ENCODE assay signal across 27 mouse cellular contexts in genomic region chr5:83826561-83826960, GRCm38 (mm10).
DNase-seq lines count a peak whose midpoint lies in the region; ATAC-seq and TF ChIP-seq lines count a peak whose summit lies in the region.
"Had no signal": no experiment of that assay in that cellular context is flagged by ENCODE, and none has a peak within 500 bp of the region (broad histone marks: within the 10 kb centered on the region; RNA-seq: fewer than 3 reads in every experiment).

No protein-coding gene starts in this region.

- H3K36me3 ChIP-seq in forebrain, postnatal 0 days (ENCODE audit: insufficient read depth): no peaks in the 10 kb centered on the region
- no peaks in the 10 kb centered on the region for H3K36me3 ChIP-seq in forebrain, embryonic 11.5 days (ENCODE audit: control insufficient read depth, insufficient read depth, low read length)
- H3K36me3 ChIP-seq: heart, embryonic 12.5 days; hindbrain, embryonic 13.5 days; limb, embryonic 12.5 days; liver, embryonic 15.5 days had no signal

- no peak overlapping the region for H3K4me2 ChIP-seq in forebrain, postnatal 0 days (ENCODE audit: low read depth)
- H3K4me2 ChIP-seq in forebrain, embryonic 11.5 days (ENCODE audit: low read depth, low read length, severe bottlenecking): no peak overlapping the region
- H3K4me2 ChIP-seq: heart, embryonic 12.5 days; hindbrain, embryonic 13.5 days; limb, embryonic 12.5 days; liver, embryonic 15.5 days; lung, embryonic 14.5 days had no signal

- H3K27ac ChIP-seq in forebrain, postnatal 0 days (ENCODE audit: low read depth, low read length): no peak overlapping the region
- H3K27ac ChIP-seq in forebrain, embryonic 11.5 days (ENCODE audit: low read depth, low read length): no peak overlapping the region
- H3K27ac ChIP-seq in layer of hippocampus, adult 2 months: peak overlapping the region; percentile 39; the same call in 1 of the 2 replicates
- H3K27ac ChIP-seq: heart, adult 2 months; hindbrain, embryonic 13.5 days; kidney, postnatal 0 days; limb, embryonic 12.5 days; liver, embryonic 15.5 days had no signal

- no peaks in the 10 kb centered on the region for H3K27me3 ChIP-seq in forebrain, postnatal 0 days (ENCODE audit: insufficient read depth, low read length)
- H3K27me3 ChIP-seq in forebrain, embryonic 11.5 days (ENCODE audit: control insufficient read depth, insufficient read depth, low read length): no peaks in the 10 kb centered on the region
- H3K27me3 ChIP-seq: heart, embryonic 12.5 days; hindbrain, embryonic 13.5 days; limb, embryonic 12.5 days; liver, embryonic 15.5 days had no signal

- ATAC-seq in forebrain, postnatal 0 days: peak; percentile 71
- no peak for ATAC-seq in forebrain, embryonic 11.5 days (replicated peaks; ENCODE audit: low FRiP score)
- ATAC-seq: CD4-positive, CD25-positive, alpha-beta regulatory T cell, adult 4 months; intestine, embryonic 16.5 days had no signal

- no peaks in the 10 kb centered on the region for H3K4me1 ChIP-seq in forebrain, postnatal 0 days (ENCODE audit: insufficient read depth)
- H3K4me1 ChIP-seq in forebrain, embryonic 11.5 days (replicated peaks; ENCODE audit: control insufficient read depth, insufficient read depth, low read length): no peaks in the 10 kb centered on the region
- H3K4me1 ChIP-seq: heart, embryonic 12.5 days; hindbrain, embryonic 13.5 days; liver, embryonic 15.5 days had no signal

- WGBS in forebrain, postnatal 0 days: 46% methylated on average over 2 of the region's 2 CpGs
- WGBS in forebrain, embryonic 11.5 days: 86% methylated on average over 2 of the region's 2 CpGs

- H3K9ac ChIP-seq in forebrain, postnatal 0 days: no peak overlapping the region
- H3K9ac ChIP-seq in forebrain, embryonic 11.5 days (ENCODE audit: low read length): no peak overlapping the region
- H3K9ac ChIP-seq: heart, embryonic 12.5 days; hindbrain, embryonic 13.5 days; limb, embryonic 12.5 days; liver, embryonic 15.5 days; lung, embryonic 14.5 days had no signal

- no peaks in the 10 kb centered on the region for H3K9me3 ChIP-seq in forebrain, postnatal 0 days (ENCODE audit: low read length)
- no peaks in the 10 kb centered on the region for H3K9me3 ChIP-seq in forebrain, embryonic 11.5 days (ENCODE audit: control insufficient read depth, low read length)
- H3K9me3 ChIP-seq: heart, embryonic 12.5 days; hindbrain, embryonic 13.5 days; limb, embryonic 12.5 days; liver, embryonic 15.5 days had no signal

- TF ChIP-seq CTCF in forebrain, postnatal 0 days (IDR thresholded peaks at IDR 0.05; ENCODE audit: low read depth): no peak
- no peak for TF ChIP-seq CTCF in layer of hippocampus, adult 2 months (conservative IDR thresholded peaks at IDR 0.05)

- peak; percentile 25 for DNase-seq in forebrain, postnatal 0 days
- no peak for DNase-seq in forebrain, embryonic 11.5 days (ENCODE audit: low spot score)
- DNase-seq in layer of hippocampus, adult 2 months (ENCODE audit: low spot score in 2 of 2): peak in 1 of 2 experiments; percentile 47
- DNase-seq in layer of hippocampus, adult 11-12 months (ENCODE audit: low spot score): no peak
- DNase-seq in right cerebral cortex, adult 18-20 months: peak; percentile 24
- DNase-seq in right cerebral cortex, postnatal 25 days: no peak
- peak; percentile 67 for DNase-seq in telencephalon, adult 2 months (ENCODE audit: low read depth, low spot score)
- no peak for DNase-seq in spleen, adult 12 weeks (ENCODE audit: low spot score)
- DNase-seq: adrenal gland, postnatal 25 days; cerebellum, adult 8-10 months; cerebellum, postnatal 25 days; heart, adult 2 months; heart, postnatal 4 days; kidney, adult 8-10 months; kidney, postnatal 4 days; lung, embryonic 14.5 days; lung, postnatal 14 days; midbrain, embryonic 14.5 days; right cerebral cortex, postnatal 4 days; thymus, postnatal 4 days had no signal

- no peak overlapping the region for H3K4me3 ChIP-seq in forebrain, postnatal 0 days (ENCODE audit: low read depth, low read length)
- no peak overlapping the region for H3K4me3 ChIP-seq in forebrain, embryonic 11.5 days (ENCODE audit: low read depth, low read length)
- no peak overlapping the region for H3K4me3 ChIP-seq in layer of hippocampus, adult 2 months
- H3K4me3 ChIP-seq: heart, adult 2 months; heart, embryonic 12.5 days; hindbrain, embryonic 13.5 days; limb, embryonic 12.5 days; liver, embryonic 15.5 days had no signal

Comparison
In these comparisons a context has a peak if more than half of its experiments do, and no peak if none do; other contexts are left out.
1. DNase-seq: peak in forebrain, postnatal 0 days (single experiment), right cerebral cortex, adult 18-20 months (single experiment) and telencephalon, adult 2 months (single experiment); none in forebrain, embryonic 11.5 days (single experiment), layer of hippocampus, adult 11-12 months (single experiment), right cerebral cortex, postnatal 25 days (single experiment) and spleen, adult 12 weeks (single experiment).